Mouse (Mus musculus): ENCODE results near the gene Cpped1. TPM values are rescaled to one million over a fixed set of nuclear protein-coding genes. Genes with fewer than 3 reads are reported as not detected.

Cpped1 gene
- total RNA-seq (2023), result 6.3 and 7.1 TPM in 2 replicates

DNA sequence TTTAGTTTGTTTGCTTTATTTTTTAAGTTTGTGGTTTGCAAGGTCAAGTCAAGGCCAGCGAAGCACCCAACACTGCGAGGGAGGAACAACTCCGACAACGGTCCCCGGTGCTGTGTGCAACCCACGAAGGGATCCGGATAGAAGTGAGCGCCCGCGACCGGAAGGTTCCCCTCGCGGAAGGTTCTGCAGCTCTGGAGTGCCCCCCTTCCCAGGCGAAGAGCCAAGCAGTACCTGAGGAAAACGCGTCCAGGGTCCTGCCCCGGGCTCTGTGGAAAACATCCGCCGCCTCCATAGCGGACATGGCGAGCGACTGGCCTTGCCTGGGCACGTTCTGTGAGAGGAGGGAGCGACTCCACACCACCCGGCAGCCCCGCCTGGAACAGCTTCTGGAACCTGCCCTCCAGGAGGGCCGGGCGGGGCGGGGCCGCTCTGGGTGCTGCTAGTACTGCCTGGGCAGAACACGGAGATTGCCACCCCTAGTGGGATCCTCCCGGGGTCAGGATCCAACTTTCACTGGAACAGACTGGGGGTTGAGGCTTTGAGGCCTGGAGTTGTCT lies at the start of gene Cpped1:
Cpped1 (minus strand) TSS at position 411 of the 557 bp plus-strand sequence.

Other genes with a start within 250 kb of the Cpped1 start
- gene Shisa9, start 74.7 kb upstream of the Cpped1 start, total RNA-seq (2023), result not detected in 2 replicates